Mouse (Mus musculus): ENCODE results near the gene Srsf10.
A peak's percentile ranks its signal among the peaks of the same experiment; 100 is the strongest.

The Srsf10 gene

GRCm38 (mm10) chr4:135856223-135857091, 910 bp downstream of the Srsf10 start:
- DNase-seq (ENCODE audit: low spot score) = peak; percentile 23

- no peak for DNase-seq (ENCODE audit: low spot score)
Measured at GRCm38 (mm10) chr4:135857597-135858186, 2.1 kb downstream of the Srsf10 start.

- no peak for DNase-seq (ENCODE audit: low spot score)
Measured at GRCm38 (mm10) chr4:135868996-135869395, 13.4 kb downstream of the Srsf10 start.

GRCm38 (mm10) chr4:135870227-135871023, 14.9 kb downstream of the Srsf10 start:
- DNase-seq (ENCODE audit: low spot score) = no peak

- no peak for DNase-seq (ENCODE audit: low spot score)
Measured at GRCm38 (mm10) chr4:135872015-135872414, 16.5 kb downstream of the Srsf10 start.

- no peak for DNase-seq (ENCODE audit: low spot score)
Measured at GRCm38 (mm10) chr4:135872589-135873391, 17.2 kb downstream of the Srsf10 start.

GRCm38 (mm10) chr4:135873526-135874202, 18.1 kb downstream of the Srsf10 start, which contains the start of gene Pnrc2:
Gene Pnrc2, minus strand, starts transcription at chr4:135873850.
- peak; percentile 83 for DNase-seq (ENCODE audit: low spot score)

GRCm38 (mm10) chr4:135874564-135875535, 19.3 kb downstream of the Srsf10 start:
- DNase-seq (ENCODE audit: low spot score) = no peak

GRCm38 (mm10) chr4:135875546-135875945, 20.0 kb downstream of the Srsf10 start:
- DNase-seq (ENCODE audit: low spot score) = no peak

- peak; percentile 55 for DNase-seq (ENCODE audit: low spot score)
Measured at GRCm38 (mm10) chr4:135875991-135876582, 20.5 kb downstream of the Srsf10 start.

GRCm38 (mm10) chr4:135876583-135877020, 21.1 kb downstream of the Srsf10 start:
- DNase-seq (ENCODE audit: low spot score) = peak; percentile 75

- no peak for DNase-seq (ENCODE audit: low spot score)
Measured at GRCm38 (mm10) chr4:135877742-135878141, 22.2 kb downstream of the Srsf10 start.

GRCm38 (mm10) chr4:135879021-135879420, 23.5 kb downstream of the Srsf10 start:
- DNase-seq (ENCODE audit: low spot score) = no peak

- DNase-seq (ENCODE audit: low spot score) = no peak
Measured at GRCm38 (mm10) chr4:135880018-135880417, 24.5 kb downstream of the Srsf10 start.

- no peak for DNase-seq (ENCODE audit: low spot score)
Measured at GRCm38 (mm10) chr4:135880576-135880975, 25.0 kb downstream of the Srsf10 start.

- no peak for DNase-seq (ENCODE audit: low spot score)
Measured at GRCm38 (mm10) chr4:135882023-135882422, 26.5 kb downstream of the Srsf10 start.

GRCm38 (mm10) chr4:135883401-135883851, 27.9 kb downstream of the Srsf10 start:
- no peak for DNase-seq (ENCODE audit: low spot score)

- no peak for DNase-seq (ENCODE audit: low spot score)
Measured at GRCm38 (mm10) chr4:135883881-135884516, 28.5 kb downstream of the Srsf10 start.

- no peak for DNase-seq (ENCODE audit: low spot score)
Measured at GRCm38 (mm10) chr4:135884531-135884930, 29.0 kb downstream of the Srsf10 start.
